Mouse (Mus musculus) urinary bladder, adult 2 months (tissue): Measurements from ENCODE around the gene Chaf1a. TPM values are rescaled to one million over a fixed set of nuclear protein-coding genes. Genes with fewer than 3 reads are reported as not detected.

Experiments
- DNase-seq: peaks from one replicate; pipeline ENCODE4 v3.0.0; 2022; ENCODE audit warnings: low spot score
- polyA plus RNA-seq: library from polyadenylated mRNA; depleted of rRNA; stranded (reverse); fragments of >200 nt; gene quantifications from 2 replicates; pipeline ENCODE4 v1.2.3, GENCODE M21; 2012; rRNA removed

Chaf1a gene
- polyA plus RNA-seq, 1 experiment, result 2.2 TPM

DNA sequence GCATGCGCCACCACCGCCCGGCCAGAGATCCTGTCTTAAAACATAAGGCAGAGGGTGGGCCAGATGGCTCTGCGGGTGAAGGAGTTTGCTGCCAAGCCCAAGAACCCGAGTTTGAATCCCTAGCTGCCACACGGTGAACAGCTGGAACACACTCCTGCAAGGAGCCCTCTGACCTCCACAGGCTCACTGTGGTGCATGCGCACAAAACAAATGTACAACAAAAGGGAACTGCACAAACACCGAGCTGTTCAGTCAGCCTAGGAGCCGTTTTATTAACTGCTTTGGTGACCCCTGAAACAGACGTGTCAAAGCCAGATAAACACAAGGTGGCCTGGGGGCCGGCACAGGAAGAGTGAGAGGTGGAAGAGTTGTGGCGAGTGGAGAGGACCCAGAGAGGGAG, 79.2 kb downstream of the Chaf1a start:
- no peak for DNase-seq

DNA sequence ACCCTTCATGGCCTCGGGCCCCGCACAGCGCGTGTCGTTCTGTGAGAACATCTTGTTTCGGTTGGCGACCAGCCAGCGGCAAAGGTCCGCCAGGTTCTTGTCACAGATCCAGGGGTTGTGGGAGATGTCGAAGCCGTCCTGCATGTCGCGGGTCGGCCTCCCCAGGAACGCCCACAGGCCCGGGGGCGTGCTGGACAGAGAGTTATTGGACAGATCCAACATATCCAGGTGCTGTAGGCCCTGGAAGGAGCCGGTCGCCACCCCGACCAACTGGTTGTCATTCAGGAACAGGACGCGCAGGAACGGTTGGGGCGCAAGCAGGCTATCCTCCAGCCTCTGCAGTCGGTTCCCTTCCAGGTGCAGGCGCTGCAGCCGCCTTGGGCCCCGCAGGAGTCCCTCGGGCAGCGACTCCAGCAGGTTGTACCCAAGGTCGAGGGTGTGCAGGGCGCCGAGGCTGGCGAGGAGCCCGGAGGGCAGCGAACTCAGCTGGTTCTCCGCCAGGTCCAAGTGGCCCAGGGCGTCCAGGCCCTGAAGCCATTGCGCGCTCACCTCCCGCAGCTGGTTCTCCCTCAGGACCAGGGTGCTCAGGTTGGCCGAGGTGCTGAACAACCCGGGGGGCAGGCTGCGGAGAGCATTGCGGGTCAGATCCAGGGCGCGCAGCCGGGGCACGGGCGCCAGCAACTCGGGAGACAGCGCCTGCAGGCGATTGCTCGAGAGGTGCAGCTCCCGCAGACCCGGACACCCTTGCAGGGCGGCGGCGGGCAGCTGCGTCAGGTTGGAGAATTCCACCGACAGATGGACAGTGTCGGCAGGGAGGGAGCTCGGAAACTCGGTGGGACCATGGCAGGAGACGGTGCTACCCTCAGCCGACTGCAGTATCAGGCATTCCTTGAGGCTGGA, 80.0 kb downstream of the Chaf1a start:
- no peak for DNase-seq

DNA sequence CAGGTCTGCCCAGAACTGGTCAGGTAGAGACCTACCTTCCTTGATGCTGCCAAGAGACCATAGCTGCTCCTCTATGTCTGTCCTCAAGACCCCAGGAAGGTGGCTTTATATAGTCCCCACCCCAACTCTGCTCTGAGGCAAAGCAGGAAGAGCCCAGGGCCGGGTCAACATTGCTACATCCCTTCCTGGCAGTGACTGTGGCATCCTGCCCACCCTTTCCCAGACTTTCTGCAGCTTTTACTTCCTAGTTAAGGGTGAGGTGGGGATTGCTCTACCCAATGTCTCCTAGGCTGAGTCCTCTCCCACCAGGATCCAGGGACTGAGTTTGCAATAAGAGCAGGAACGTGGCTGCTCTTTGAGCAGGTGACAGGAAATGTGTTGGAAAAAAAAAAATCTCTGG, 81.6 kb downstream of the Chaf1a start, which contains the start of gene Lrg1:
Lrg1 (minus strand) TSS at position 176 of the 400 bp plus-strand sequence.
- no peak for DNase-seq

Other genes starting within 250 kb of the Chaf1a start
- gene Zfp119a, start 161.5 kb upstream of the Chaf1a start, polyA plus RNA-seq, result 4.7 and 5.2 TPM in 2 replicates
- 8.4 and 8.8 TPM in 2 replicates for gene Zfp959, start 148.3 kb upstream of the Chaf1a start, polyA plus RNA-seq
- 5.4 TPM in 2 replicates for gene Zfp119b, start 90.9 kb upstream of the Chaf1a start, polyA plus RNA-seq
- gene Ebi3, start 87.8 kb upstream of the Chaf1a start, polyA plus RNA-seq, result 2.9 and 3.1 TPM in 2 replicates
- 10.1 and 11.1 TPM in 2 replicates for gene Yju2, start 81.3 kb upstream of the Chaf1a start, polyA plus RNA-seq
- 1.0 and 1.7 TPM in 2 replicates for gene Shd, start 70.0 kb upstream of the Chaf1a start, polyA plus RNA-seq
- gene Fsd1, start 53.9 kb upstream of the Chaf1a start, polyA plus RNA-seq, result 0.57 and 1.2 TPM in 2 replicates
- 29.6 and 38.6 TPM in 2 replicates for gene Stap2, start 34.9 kb upstream of the Chaf1a start, polyA plus RNA-seq
- 50.4 and 51.1 TPM in 2 replicates for gene Mpnd, start 34.7 kb upstream of the Chaf1a start, polyA plus RNA-seq
- gene Sh3gl1, start 3.8 kb upstream of the Chaf1a start, polyA plus RNA-seq, result 55.5 and 78.1 TPM in 2 replicates
- 62.3 and 62.7 TPM in 2 replicates for gene Ubxn6, start 34.6 kb downstream of the Chaf1a start, polyA plus RNA-seq
- gene Hdgfl2, start 39.2 kb downstream of the Chaf1a start, polyA plus RNA-seq, result 68.8 and 70.6 TPM in 2 replicates
- 96.9 and 98.3 TPM in 2 replicates for gene Plin4, start 69.4 kb downstream of the Chaf1a start, polyA plus RNA-seq
- gene Plin5, start 77.2 kb downstream of the Chaf1a start, polyA plus RNA-seq, result 1.4 and 1.9 TPM in 2 replicates
- 23.4 and 23.9 TPM in 2 replicates for gene Lrg1, start 81.6 kb downstream of the Chaf1a start, polyA plus RNA-seq
- gene Sema6b, start 99.9 kb downstream of the Chaf1a start, polyA plus RNA-seq, result 3.3 and 4.4 TPM in 2 replicates
- gene Tnfaip8l1, start 122.0 kb downstream of the Chaf1a start, polyA plus RNA-seq, result 1.7 and 2.0 TPM in 2 replicates
- 42.0 and 51.0 TPM in 2 replicates for gene Mydgf, start 143.5 kb downstream of the Chaf1a start, polyA plus RNA-seq
- 24.1 and 24.8 TPM in 2 replicates for gene Dpp9, start 178.5 kb downstream of the Chaf1a start, polyA plus RNA-seq
- gene Fem1a, start 216.4 kb downstream of the Chaf1a start, polyA plus RNA-seq, result 14.4 and 17.2 TPM in 2 replicates
- gene Ticam1, start 236.3 kb downstream of the Chaf1a start, polyA plus RNA-seq, result 8.7 and 10.0 TPM in 2 replicates